Mouse (Mus musculus): Measurements from ENCODE around the gene 2610318N02Rik. TPM values are rescaled to one million over a fixed set of nuclear protein-coding genes. Genes with fewer than 3 reads are reported as not detected.
A peak's percentile ranks its signal among the peaks of the same experiment; 100 is the strongest.

Gene 2610318N02Rik
- polyA plus RNA-seq, 1 experiment from 2014 or later = 64.3 TPM

- no peaks in the 10 kb centered on the region for H3K9me3 ChIP-seq (ENCODE audit: control insufficient read depth, low read length)
- no peak for ATAC-seq (ENCODE audit: low FRiP score, low TSS enrichment)
- no peaks in the 10 kb centered on the region for H3K27me3 ChIP-seq (ENCODE audit: control insufficient read depth, insufficient read depth, low read length)
- no peak overlapping the region for H3K4me3 ChIP-seq (ENCODE audit: low read length)
- peaks cover 12% of the 10 kb centered on the region; the same call in 1 of the 2 replicates for H3K4me1 ChIP-seq (ENCODE audit: control insufficient read depth, insufficient read depth, low read length)
- H3K27ac ChIP-seq (ENCODE audit: low read depth, low read length) = no peak overlapping the region
- no peak overlapping the region for H3K4me2 ChIP-seq (replicated peaks; ENCODE audit: low read depth, low read length)
- H3K9ac ChIP-seq (ENCODE audit: low read depth, low read length) = no peak overlapping the region
- peaks cover 48% of the 10 kb centered on the region for H3K36me3 ChIP-seq (ENCODE audit: control insufficient read depth, insufficient read depth, low read length)
- 79% methylated on average over 14 of the region's 14 CpGs for WGBS
Observed at GRCm38 (mm10) chr16:17121569-17121968, 3.4 kb downstream of the 2610318N02Rik start.

GRCm38 (mm10) chr16:17117309-17117799, 7.6 kb downstream of the 2610318N02Rik start:
- no peaks in the 10 kb centered on the region for H3K27me3 ChIP-seq (ENCODE audit: control insufficient read depth, insufficient read depth, low read length)
- H3K9ac ChIP-seq (ENCODE audit: low read depth, low read length) = no peak overlapping the region
- H3K4me3 ChIP-seq (ENCODE audit: low read length) = no peak overlapping the region
- WGBS = 93% methylated on average over 5 of the region's 5 CpGs
- no peak for ATAC-seq (ENCODE audit: low FRiP score, low TSS enrichment)
- no peaks in the 10 kb centered on the region for H3K4me1 ChIP-seq (ENCODE audit: control insufficient read depth, insufficient read depth, low read length)
- no peak overlapping the region for H3K27ac ChIP-seq (ENCODE audit: low read depth, low read length)
- no peak overlapping the region for H3K4me2 ChIP-seq (replicated peaks; ENCODE audit: low read depth, low read length)
- H3K9me3 ChIP-seq (ENCODE audit: control insufficient read depth, low read length) = no peaks in the 10 kb centered on the region
- H3K36me3 ChIP-seq (ENCODE audit: control insufficient read depth, insufficient read depth, low read length) = peaks cover 79% of the 10 kb centered on the region

GRCm38 (mm10) chr16:17110771-17111743, 13.9 kb downstream of the 2610318N02Rik start, which contains the start of gene Ppil2:
Gene Ppil2 (minus strand): TSS chr16:17111257.
- Histone ChIP-seq H3K4me3 (ENCODE audit: low read length) (peak within 1 kb of the TSS; percentile 66), H3K36me3 (ENCODE audit: control insufficient read depth, insufficient read depth, low read length) (peaks cover 57% of the 10 kb centered on the region), H3K4me2 (replicated peaks; ENCODE audit: low read depth, low read length) (peak within 1 kb of the TSS; percentile 51), H3K27ac (ENCODE audit: low read depth, low read length) (no peak within 1 kb of the TSS), H3K9ac (ENCODE audit: low read depth, low read length) (peak within 1 kb of the TSS; percentile 69), H3K4me1 (ENCODE audit: control insufficient read depth, insufficient read depth, low read length) (peaks cover 9% of the 10 kb centered on the region), H3K9me3 (ENCODE audit: control insufficient read depth, low read length) (no peaks in the 10 kb centered on the region), H3K27me3 (ENCODE audit: control insufficient read depth, insufficient read depth, low read length) (no peaks in the 10 kb centered on the region)
- 10% methylated on average over 38 of the region's 38 CpGs for WGBS
- ATAC-seq (ENCODE audit: low FRiP score, low TSS enrichment) = peak; percentile 84

GRCm38 (mm10) chr16:17104600-17104999, 20.4 kb downstream of the 2610318N02Rik start:
- Histone ChIP-seq H3K4me2 (replicated peaks; ENCODE audit: low read depth, low read length) (no peak overlapping the region), H3K4me3 (ENCODE audit: low read length) (no peak overlapping the region), H3K27ac (ENCODE audit: low read depth, low read length) (no peak overlapping the region), H3K9ac (ENCODE audit: low read depth, low read length) (no peak overlapping the region), H3K9me3 (ENCODE audit: control insufficient read depth, low read length) (no peaks in the 10 kb centered on the region), H3K36me3 (ENCODE audit: control insufficient read depth, insufficient read depth, low read length) (peaks cover 79% of the 10 kb centered on the region), H3K4me1 (ENCODE audit: control insufficient read depth, insufficient read depth, low read length) (peaks cover 5% of the 10 kb centered on the region; the same call in 1 of the 2 replicates), H3K27me3 (ENCODE audit: control insufficient read depth, insufficient read depth, low read length) (no peaks in the 10 kb centered on the region)
- no peak for ATAC-seq (ENCODE audit: low FRiP score, low TSS enrichment)
- 88% methylated on average over 4 of the region's 4 CpGs for WGBS

- ATAC-seq (ENCODE audit: low FRiP score, low TSS enrichment) = no peak
- H3K36me3 ChIP-seq (ENCODE audit: control insufficient read depth, insufficient read depth, low read length) = peaks cover 82% of the 10 kb centered on the region
Observed at GRCm38 (mm10) chr16:17102630-17103220, 22.2 kb downstream of the 2610318N02Rik start.

GRCm38 (mm10) chr16:17096938-17097337, 28.0 kb downstream of the 2610318N02Rik start:
- no peak overlapping the region for H3K9ac ChIP-seq (ENCODE audit: low read depth, low read length)
- no peaks in the 10 kb centered on the region for H3K9me3 ChIP-seq (ENCODE audit: control insufficient read depth, low read length)
- no peak overlapping the region for H3K4me2 ChIP-seq (replicated peaks; ENCODE audit: low read depth, low read length)
- no peak overlapping the region for H3K27ac ChIP-seq (ENCODE audit: low read depth, low read length)
- no peak for ATAC-seq (ENCODE audit: low FRiP score, low TSS enrichment)
- no peaks in the 10 kb centered on the region for H3K27me3 ChIP-seq (ENCODE audit: control insufficient read depth, insufficient read depth, low read length)
- H3K4me3 ChIP-seq (ENCODE audit: low read length) = no peak overlapping the region
- peaks cover 89% of the 10 kb centered on the region for H3K36me3 ChIP-seq (ENCODE audit: control insufficient read depth, insufficient read depth, low read length)
- H3K4me1 ChIP-seq (ENCODE audit: control insufficient read depth, insufficient read depth, low read length) = no peaks in the 10 kb centered on the region
- WGBS = 96% methylated on average over 3 of the region's 3 CpGs

More at GRCm38 (mm10) chr16:17102630-17103220, 22.2 kb downstream of the 2610318N02Rik start:
- Histone ChIP-seq H3K4me1 (ENCODE audit: control insufficient read depth, insufficient read depth, low read length) (0 out of 2 replicates have a peak, but pooled peaks cover 4% of the 10 kb centered on the region), H3K9me3 (ENCODE audit: control insufficient read depth, low read length) (no peaks in the 10 kb centered on the region), H3K27me3 (ENCODE audit: control insufficient read depth, insufficient read depth, low read length) (no peaks in the 10 kb centered on the region), H3K4me2 (replicated peaks; ENCODE audit: low read depth, low read length) (no peak overlapping the region), H3K27ac (ENCODE audit: low read depth, low read length) (no peak overlapping the region), H3K9ac (ENCODE audit: low read depth, low read length) (no peak overlapping the region), H3K4me3 (ENCODE audit: low read length) (no peak overlapping the region)
- 69% methylated on average over 7 of the region's 7 CpGs for WGBS

- H3K27me3 ChIP-seq (ENCODE audit: control insufficient read depth, insufficient read depth, low read length) = no peaks in the 10 kb centered on the region
- 80% methylated on average over 3 of the region's 3 CpGs for WGBS
- ATAC-seq (ENCODE audit: low FRiP score, low TSS enrichment) = no peak
- H3K4me2 ChIP-seq (replicated peaks; ENCODE audit: low read depth, low read length) = no peak overlapping the region
- H3K27ac ChIP-seq (ENCODE audit: low read depth, low read length) = no peak overlapping the region
- H3K36me3 ChIP-seq (ENCODE audit: control insufficient read depth, insufficient read depth, low read length) = peaks cover 94% of the 10 kb centered on the region
- no peak overlapping the region for H3K9ac ChIP-seq (ENCODE audit: low read depth, low read length)
- no peaks in the 10 kb centered on the region for H3K4me1 ChIP-seq (ENCODE audit: control insufficient read depth, insufficient read depth, low read length)
- H3K4me3 ChIP-seq (ENCODE audit: low read length) = no peak overlapping the region
- H3K9me3 ChIP-seq (ENCODE audit: control insufficient read depth, low read length) = no peaks in the 10 kb centered on the region
Observed at GRCm38 (mm10) chr16:17088346-17088745, 36.6 kb downstream of the 2610318N02Rik start.

- Histone ChIP-seq H3K9ac (ENCODE audit: low read depth, low read length) (no peak overlapping the region; the same call in 1 of the 2 replicates), H3K4me1 (ENCODE audit: control insufficient read depth, insufficient read depth, low read length) (no peaks in the 10 kb centered on the region), H3K27me3 (ENCODE audit: control insufficient read depth, insufficient read depth, low read length) (no peaks in the 10 kb centered on the region), H3K4me3 (ENCODE audit: low read length) (no peak overlapping the region), H3K4me2 (replicated peaks; ENCODE audit: low read depth, low read length) (no peak overlapping the region), H3K27ac (ENCODE audit: low read depth, low read length) (no peak overlapping the region), H3K9me3 (ENCODE audit: control insufficient read depth, low read length) (no peaks in the 10 kb centered on the region), H3K36me3 (ENCODE audit: control insufficient read depth, insufficient read depth, low read length) (peaks cover 95% of the 10 kb centered on the region)
- no peak for ATAC-seq (ENCODE audit: low FRiP score, low TSS enrichment)
- WGBS = 71% methylated on average over 13 of the region's 13 CpGs
Observed at GRCm38 (mm10) chr16:17086669-17087193, 38.2 kb downstream of the 2610318N02Rik start.
